25 mouse cellular contexts compared by ENCODE assay signal in the genomic region with DNA sequence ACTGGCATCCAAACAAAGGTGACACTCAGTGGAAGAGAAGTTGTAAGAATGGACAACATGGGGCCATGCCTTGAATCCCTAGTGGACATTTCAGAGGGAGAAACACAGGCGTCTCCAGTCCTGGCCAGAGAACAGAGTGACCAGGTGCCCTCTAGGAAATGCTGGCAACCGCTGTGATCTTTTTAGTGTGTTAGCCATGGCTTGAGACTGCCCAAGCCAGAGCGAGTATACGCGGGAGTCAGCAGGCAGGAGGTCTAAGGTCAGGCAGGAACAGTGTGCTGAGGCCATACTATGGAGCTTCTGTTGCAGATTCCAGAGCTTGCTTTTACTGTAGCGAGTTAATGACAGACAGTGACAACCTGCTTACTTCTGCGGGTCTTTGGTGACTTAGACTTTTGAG.
A peak's percentile ranks its signal among the peaks of the same experiment; 100 is the strongest.
DNase-seq lines count a peak whose midpoint lies in the region; ATAC-seq and TF ChIP-seq lines count a peak whose summit lies in the region.
"Had no signal": no experiment of that assay in that cellular context is flagged by ENCODE, and none has a peak within 500 bp of the region (broad histone marks: within the 10 kb centered on the region; RNA-seq: fewer than 3 reads in every experiment).

No protein-coding gene starts in this region.

- no peak for TF ChIP-seq POLR2A in kidney, adult 2 months (IDR thresholded peaks at IDR 0.05; ENCODE audit: low read depth, low read length)

- no peak for ATAC-seq in heart, embryonic 12.5 days (ENCODE audit: insufficient number of reproducible peaks, low FRiP score)
- no peak for ATAC-seq in kidney, embryonic 14.5 days (ENCODE audit: low FRiP score, low TSS enrichment)
- ATAC-seq: activated CD4-positive, CD25-positive, alpha-beta regulatory T cell, adult 4 months; forebrain, embryonic 15.5 days; hindbrain, postnatal 0 days had no signal

- DNase-seq in heart, adult 11 months, result peak; percentile 49
- peak; percentile 65 for DNase-seq in kidney, adult 2 months
- DNase-seq in kidney, postnatal 14 days, result peak; percentile 14
- no peak for DNase-seq in frontal cortex, postnatal 25 days (ENCODE audit: low spot score in 2 of 2)
- DNase-seq: adrenal gland, adult 8-10 months; adrenal gland, postnatal 25 days; cerebellum, adult 11-12 months; cerebellum, adult 8-10 months; cerebellum, postnatal 10 days; embryo, embryonic 11 days; gastrocnemius, postnatal 14 days; heart, adult 18-20 months; heart, postnatal 14 days; heart, postnatal 4 days had no signal

- WGBS in heart, embryonic 12.5 days, result 76% methylated on average over 7 of the region's 7 CpGs
- 46% methylated on average over 7 of the region's 7 CpGs for WGBS in kidney, adult 2 months
- WGBS in kidney, embryonic 14.5 days, result 80% methylated on average over 7 of the region's 7 CpGs

- no peak overlapping the region for H3K9ac ChIP-seq in heart, embryonic 12.5 days
- H3K9ac ChIP-seq in kidney, embryonic 14.5 days (ENCODE audit: low read depth, low read length), result no peak overlapping the region
- H3K9ac ChIP-seq: embryonic facial prominence, embryonic 13.5 days; forebrain, embryonic 12.5 days; forebrain, embryonic 15.5 days; heart, embryonic 13.5 days; hindbrain, embryonic 14.5 days had no signal

- H3K4me3 ChIP-seq in heart, embryonic 12.5 days, result no peak overlapping the region
- no peak overlapping the region for H3K4me3 ChIP-seq in kidney, adult 2 months (ENCODE audit: insufficient read depth, low read depth, low read length)
- H3K4me3 ChIP-seq in kidney, embryonic 14.5 days (ENCODE audit: low read length), result no peak overlapping the region
- H3K4me3 ChIP-seq: embryonic facial prominence, embryonic 10.5 days; embryonic facial prominence, embryonic 13.5 days; erythroblast, embryonic 14.5 days; forebrain, embryonic 12.5 days; forebrain, embryonic 15.5 days; heart, embryonic 13.5 days had no signal

- H3K27me3 ChIP-seq in heart, embryonic 12.5 days (replicated peaks), result no peaks in the 10 kb centered on the region
- H3K27me3 ChIP-seq in kidney, adult 2 months (replicated peaks; ENCODE audit: control insufficient read depth, insufficient read depth, low read length), result no peaks in the 10 kb centered on the region
- H3K27me3 ChIP-seq in kidney, embryonic 14.5 days (ENCODE audit: control insufficient read depth, insufficient read depth, low read length), result no peaks in the 10 kb centered on the region
- H3K27me3 ChIP-seq: embryonic facial prominence, embryonic 13.5 days; heart, embryonic 13.5 days had no signal

- H3K36me3 ChIP-seq in heart, embryonic 12.5 days, result no peaks in the 10 kb centered on the region
- H3K36me3 ChIP-seq in kidney, adult 2 months (ENCODE audit: control insufficient read depth, insufficient read depth, low read length), result no peaks in the 10 kb centered on the region
- H3K36me3 ChIP-seq in kidney, embryonic 14.5 days (ENCODE audit: control insufficient read depth, insufficient read depth, low read length), result no peaks in the 10 kb centered on the region
- H3K36me3 ChIP-seq: embryonic facial prominence, embryonic 10.5 days; embryonic facial prominence, embryonic 13.5 days; forebrain, embryonic 12.5 days; forebrain, embryonic 15.5 days; heart, embryonic 13.5 days had no signal

- H3K27ac ChIP-seq in heart, embryonic 12.5 days (ENCODE audit: poor library complexity, severe bottlenecking), result no peak overlapping the region
- no peak overlapping the region for H3K27ac ChIP-seq in kidney, adult 2 months (ENCODE audit: insufficient read depth, low read depth, low read length)
- no peak overlapping the region for H3K27ac ChIP-seq in kidney, embryonic 14.5 days (ENCODE audit: low read depth, low read length)
- H3K27ac ChIP-seq: embryonic facial prominence, embryonic 10.5 days; embryonic facial prominence, embryonic 13.5 days; forebrain, embryonic 12.5 days; forebrain, embryonic 15.5 days; heart, embryonic 13.5 days; hindbrain, embryonic 14.5 days; hindbrain, postnatal 0 days had no signal

- TF ChIP-seq CTCF in kidney, adult 2 months (conservative IDR thresholded peaks at IDR 0.05; ENCODE audit: insufficient read depth, insufficient read length, low read depth, low read length), result no peak

- no peak overlapping the region for H3K4me2 ChIP-seq in heart, embryonic 12.5 days
- no peak overlapping the region for H3K4me2 ChIP-seq in kidney, embryonic 14.5 days (replicated peaks; ENCODE audit: low read depth, low read length)
- H3K4me2 ChIP-seq: embryonic facial prominence, embryonic 13.5 days; forebrain, embryonic 12.5 days; forebrain, embryonic 15.5 days; heart, embryonic 13.5 days; hindbrain, embryonic 14.5 days had no signal

- H3K4me1 ChIP-seq in heart, embryonic 12.5 days (replicated peaks), result no peaks in the 10 kb centered on the region
- H3K4me1 ChIP-seq in kidney, adult 2 months (ENCODE audit: control insufficient read depth, insufficient read depth, low read length), result no peaks in the 10 kb centered on the region
- H3K4me1 ChIP-seq in kidney, embryonic 14.5 days (ENCODE audit: control insufficient read depth, insufficient read depth, low read length), result no peaks in the 10 kb centered on the region
- H3K4me1 ChIP-seq: embryonic facial prominence, embryonic 13.5 days; heart, embryonic 13.5 days had no signal

- peaks cover 9% of the 10 kb centered on the region for H3K9me3 ChIP-seq in heart, embryonic 12.5 days (replicated peaks)
- no peaks in the 10 kb centered on the region for H3K9me3 ChIP-seq in kidney, embryonic 14.5 days (ENCODE audit: control insufficient read depth, low read length)
- H3K9me3 ChIP-seq: embryonic facial prominence, embryonic 10.5 days; embryonic facial prominence, embryonic 13.5 days; forebrain, embryonic 12.5 days; forebrain, embryonic 15.5 days; heart, embryonic 13.5 days had no signal

Comparison
In these comparisons a context has a peak if more than half of its experiments do, and no peak if none do; other contexts are left out.
1. DNase-seq: peak in heart, adult 11 months (single experiment), kidney, adult 2 months (single experiment) and kidney, postnatal 14 days (single experiment); none in frontal cortex, postnatal 25 days (0 of 2).